ENCODE assay signal across 20 mouse cellular contexts in the genomic region with DNA sequence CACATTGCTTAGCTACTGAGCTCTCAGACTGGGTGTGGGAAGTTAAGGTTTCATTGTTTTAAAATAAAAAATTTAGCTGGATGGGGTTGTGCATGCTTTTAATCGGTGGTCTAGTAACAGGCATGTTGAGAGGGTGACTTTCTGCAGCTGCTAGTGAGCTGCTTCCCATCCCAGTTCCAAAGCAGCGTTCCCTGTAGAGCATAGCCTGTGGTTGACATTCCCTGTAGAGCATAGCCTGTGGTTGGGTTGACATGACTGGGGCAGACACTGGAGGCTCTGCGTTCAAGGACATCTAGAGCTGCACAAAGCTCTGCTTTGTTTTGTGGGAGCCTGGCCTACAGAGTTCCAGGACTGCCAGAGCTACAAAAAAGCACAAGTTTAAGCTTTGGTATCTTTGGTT. TPM values are rescaled to one million over a fixed set of nuclear protein-coding genes. Genes with fewer than 3 reads are reported as not detected.
DNase-seq lines count a peak whose midpoint lies in the region; ATAC-seq and TF ChIP-seq lines count a peak whose summit lies in the region.
"Had no signal": no experiment of that assay in that cellular context is flagged by ENCODE, and none has a peak within 500 bp of the region (broad histone marks: within the 10 kb centered on the region; RNA-seq: fewer than 3 reads in every experiment).

No protein-coding gene starts in this region.

- no peak overlapping the region for H3K9ac ChIP-seq in forebrain, embryonic 14.5 days (ENCODE audit: low read length)
- no peak overlapping the region for H3K9ac ChIP-seq in MEL (ENCODE audit: control insufficient read depth, low read depth, low read length, poor library complexity, severe bottlenecking)
- H3K9ac ChIP-seq in midbrain, embryonic 13.5 days (replicated peaks): no peak overlapping the region
- H3K9ac ChIP-seq: embryonic facial prominence, embryonic 15.5 days; forebrain, embryonic 12.5 days; forebrain, postnatal 0 days; heart, embryonic 13.5 days; hindbrain, embryonic 15.5 days had no signal

- TF ChIP-seq POLR2A in MEL (IDR thresholded peaks at IDR 0.05; ENCODE audit: control insufficient read depth in 1 of 2, insufficient read depth in 1 of 2, low read depth in 1 of 2, low read length in 2 of 2, poor library complexity in 1 of 2) (no peak; a peak in 1 of 4 replicates), myocyte (IDR thresholded peaks at IDR 0.05; ENCODE audit: insufficient read length, low read depth) (peak; percentile 23)

- peaks cover 10% of the 10 kb centered on the region for H3K79me2 ChIP-seq in MEL (ENCODE audit: control insufficient read depth, insufficient read depth, low read length, poor library complexity)
- H3K79me2 ChIP-seq in myocyte (ENCODE audit: control insufficient read depth, insufficient read depth): peaks cover 17% of the 10 kb centered on the region

- no peaks in the 10 kb centered on the region for H3K9me3 ChIP-seq in forebrain, embryonic 14.5 days (replicated peaks; ENCODE audit: control insufficient read depth, low read length)
- H3K9me3 ChIP-seq in forebrain, embryonic 10.5 days: no peaks in the 10 kb centered on the region
- H3K9me3 ChIP-seq in MEL (replicated peaks; ENCODE audit: insufficient read depth, low read length): no peaks in the 10 kb centered on the region
- no peaks in the 10 kb centered on the region for H3K9me3 ChIP-seq in midbrain, embryonic 13.5 days
- H3K9me3 ChIP-seq: embryonic facial prominence, embryonic 15.5 days; forebrain, embryonic 12.5 days; G1E; heart, embryonic 13.5 days; hindbrain, embryonic 15.5 days had no signal

- ATAC-seq in forebrain, embryonic 14.5 days: no peak
- no peak for ATAC-seq in midbrain, embryonic 13.5 days
- ATAC-seq: activated CD4-positive, CD25-positive, alpha-beta regulatory T cell, adult 4 months; forebrain, postnatal 0 days had no signal

- no peak for TF ChIP-seq EP300 in MEL (IDR thresholded peaks at IDR 0.05; ENCODE audit: low read depth in 1 of 2, low read length in 2 of 2)

- 78% methylated on average over 3 of the region's 3 CpGs for WGBS in forebrain, embryonic 14.5 days
- 75% methylated on average over 3 of the region's 3 CpGs for WGBS in forebrain, embryonic 10.5 days
- 76% methylated on average over 3 of the region's 3 CpGs for WGBS in midbrain, embryonic 13.5 days

- no peak overlapping the region for H3K4me2 ChIP-seq in forebrain, embryonic 14.5 days (ENCODE audit: low read length)
- no peak overlapping the region for H3K4me2 ChIP-seq in myocyte (ENCODE audit: low read depth)
- H3K4me2 ChIP-seq in midbrain, embryonic 13.5 days (replicated peaks): no peak overlapping the region
- H3K4me2 ChIP-seq: embryonic facial prominence, embryonic 15.5 days; forebrain, embryonic 12.5 days; heart, embryonic 13.5 days; hindbrain, embryonic 15.5 days had no signal

- peaks cover 6% of the 10 kb centered on the region for H3K4me1 ChIP-seq in forebrain, embryonic 14.5 days (ENCODE audit: control insufficient read depth, insufficient read depth, low read length)
- H3K4me1 ChIP-seq in forebrain, embryonic 10.5 days: peaks cover 18% of the 10 kb centered on the region
- H3K4me1 ChIP-seq in MEL (ENCODE audit: control insufficient read depth in 1 of 2, insufficient read depth in 2 of 2, low read length in 2 of 2): peaks cover 0 to 6% of the 10 kb centered on the region in 2 experiments; a peak in 3 of 4 replicates
- H3K4me1 ChIP-seq in midbrain, embryonic 13.5 days (replicated peaks): peaks cover 22% of the 10 kb centered on the region

- TF ChIP-seq CTCF in MEL (IDR thresholded peaks at IDR 0.05 in 2 of 3, conservative IDR thresholded peaks at IDR 0.05 in 1 of 3; ENCODE audit: control insufficient read depth in 1 of 3, insufficient read depth in 1 of 3, low read depth in 2 of 3, low read length in 3 of 3, poor library complexity in 1 of 3, severe bottlenecking in 1 of 3): no peak

- no peak for DNase-seq in forebrain, embryonic 14.5 days (ENCODE audit: low spot score)
- no peak for DNase-seq in forebrain, embryonic 10.5 days (ENCODE audit: extremely low spot score, low spot score)
- peak; percentile 17 for DNase-seq in A20 (ENCODE audit: low read depth, low spot score)
- no peak for DNase-seq in MEL (ENCODE audit: low read depth, low spot score)
- DNase-seq in spleen, adult 12 weeks (ENCODE audit: low spot score): no peak
- DNase-seq: adrenal gland, postnatal 25 days; cerebellum, adult 2 months; cerebellum, postnatal 10 days; embryo, embryonic 11 days; forebrain, postnatal 0 days; gastrocnemius, postnatal 14 days; heart, postnatal 36 days had no signal

- peak overlapping the region; percentile 5; the same call in 1 of the 2 replicates for H3K27ac ChIP-seq in forebrain, embryonic 14.5 days (ENCODE audit: low read depth, low read length)
- no peak overlapping the region for H3K27ac ChIP-seq in forebrain, embryonic 10.5 days
- no peak overlapping the region for H3K27ac ChIP-seq in MEL (ENCODE audit: control insufficient read depth, low read depth, low read length)
- H3K27ac ChIP-seq in midbrain, embryonic 13.5 days: no peak overlapping the region
- H3K27ac ChIP-seq: embryonic facial prominence, embryonic 15.5 days; forebrain, embryonic 12.5 days; heart, embryonic 13.5 days; hindbrain, embryonic 15.5 days had no signal

- no peaks in the 10 kb centered on the region for H3K27me3 ChIP-seq in forebrain, embryonic 14.5 days (replicated peaks; ENCODE audit: control insufficient read depth, insufficient read depth, low read length)
- H3K27me3 ChIP-seq in forebrain, embryonic 10.5 days (ENCODE audit: poor library complexity, severe bottlenecking): no peaks in the 10 kb centered on the region
- no peaks in the 10 kb centered on the region for H3K27me3 ChIP-seq in MEL (ENCODE audit: control insufficient read depth in 1 of 2, insufficient read depth in 2 of 2, low read length in 2 of 2)
- no peaks in the 10 kb centered on the region for H3K27me3 ChIP-seq in myocyte (ENCODE audit: control insufficient read depth, insufficient read depth, insufficient read length)
- no peaks in the 10 kb centered on the region for H3K27me3 ChIP-seq in midbrain, embryonic 13.5 days
- H3K27me3 ChIP-seq: embryonic facial prominence, embryonic 15.5 days; forebrain, embryonic 12.5 days; heart, embryonic 13.5 days; hindbrain, embryonic 15.5 days had no signal

- H3K36me3 ChIP-seq in forebrain, embryonic 14.5 days (ENCODE audit: control insufficient read depth, insufficient read depth, low read length): peaks cover 50% of the 10 kb centered on the region
- H3K36me3 ChIP-seq in forebrain, embryonic 10.5 days (replicated peaks): peaks cover 58% of the 10 kb centered on the region
- H3K36me3 ChIP-seq in MEL (ENCODE audit: control insufficient read depth in 1 of 2, insufficient read depth in 2 of 2, low read length in 2 of 2) (peaks cover 9 to 15% of the 10 kb centered on the region in 2 experiments), myocyte (ENCODE audit: control insufficient read depth, insufficient read depth) (peaks cover 40% of the 10 kb centered on the region)
- peaks cover 42% of the 10 kb centered on the region for H3K36me3 ChIP-seq in midbrain, embryonic 13.5 days

- TF ChIP-seq RAD21 in MEL (IDR thresholded peaks at IDR 0.05; ENCODE audit: low read depth, low read length): no peak

- no peak overlapping the region for H3K4me3 ChIP-seq in forebrain, embryonic 14.5 days (ENCODE audit: low read depth, low read length)
- no peak overlapping the region for H3K4me3 ChIP-seq in forebrain, embryonic 10.5 days
- H3K4me3 ChIP-seq in MEL (ENCODE audit: control insufficient read depth in 1 of 2, insufficient read depth in 1 of 2, low read depth in 2 of 2, low read length in 2 of 2) (no peak overlapping the region), myocyte (no peak overlapping the region)
- H3K4me3 ChIP-seq in midbrain, embryonic 13.5 days (replicated peaks): no peak overlapping the region
- H3K4me3 ChIP-seq: embryonic facial prominence, embryonic 15.5 days; forebrain, embryonic 12.5 days; heart, embryonic 13.5 days; hindbrain, embryonic 15.5 days had no signal

- H3ac ChIP-seq in myocyte (ENCODE audit: control insufficient read depth, insufficient read length): no peak overlapping the region

RNA-seq across cellular contexts. Expression of gene Pkn3, which starts 4.2 kb away (rescaled TPM):
- 2.2 and 2.5 TPM in 2 replicates for polyA plus RNA-seq in forebrain, embryonic 14.5 days (2014; fragmentation: Nextera tagmentation; extraction: Ambion mirVana)
- 12.4 and 13.1 TPM in 2 replicates for polyA plus RNA-seq in forebrain, embryonic 10.5 days (2016; fragmentation: Nextera tagmentation; extraction: Ambion mirVana)
- 2.0 and 2.9 TPM in 2 replicates for total RNA-seq in MEL (2012; rRNA removed)
- polyA plus RNA-seq in MEL (2012; ENCODE audit: insufficient read depth in 1 of 2, insufficient read length in 2 of 2, low read depth in 1 of 2, low replicate concordance in 2 of 2, missing spikeins in 1 of 2) (1 to 10 TPM in 1 of 2 experiments, not detected in 1; 5.8 TPM), myocyte (2012; fragmentation: generic; extraction: Trizol) (4.3 TPM)
- polyA plus RNA-seq in midbrain, embryonic 13.5 days (2015; fragmentation: Nextera tagmentation; extraction: Ambion mirVana): 2.8 and 3.8 TPM in 2 replicates

RNA-seq across cellular contexts. Expression of gene Set, which starts 16.1 kb away (rescaled TPM):
- 379 and 393 TPM in 2 replicates for polyA plus RNA-seq in forebrain, embryonic 14.5 days (2014; fragmentation: Nextera tagmentation; extraction: Ambion mirVana)
- polyA plus RNA-seq in forebrain, embryonic 10.5 days (2016; fragmentation: Nextera tagmentation; extraction: Ambion mirVana): 944 and 983 TPM in 2 replicates
- 580 and 633 TPM in 2 replicates for total RNA-seq in MEL (2012; rRNA removed)
- polyA plus RNA-seq in MEL (2012; ENCODE audit: insufficient read depth in 1 of 2, insufficient read length in 2 of 2, low read depth in 1 of 2, low replicate concordance in 2 of 2, missing spikeins in 1 of 2): 100 to 1,000 TPM; 250 to 973 TPM
- 118 TPM for polyA plus RNA-seq in myocyte (2012; fragmentation: generic; extraction: Trizol)
- 448 and 482 TPM in 2 replicates for polyA plus RNA-seq in midbrain, embryonic 13.5 days (2015; fragmentation: Nextera tagmentation; extraction: Ambion mirVana)

RNA-seq across cellular contexts. Expression of gene Zdhhc12, which starts 20.2 kb away (rescaled TPM):
- 21.6 and 24.1 TPM in 2 replicates for polyA plus RNA-seq in forebrain, embryonic 14.5 days (2014; fragmentation: Nextera tagmentation; extraction: Ambion mirVana)
- 34.2 and 35.4 TPM in 2 replicates for polyA plus RNA-seq in forebrain, embryonic 10.5 days (2016; fragmentation: Nextera tagmentation; extraction: Ambion mirVana)
- 22.6 and 25.1 TPM in 2 replicates for total RNA-seq in MEL (2012; rRNA removed)
- polyA plus RNA-seq in MEL (2012; ENCODE audit: insufficient read depth in 1 of 2, insufficient read length in 2 of 2, low read depth in 1 of 2, low replicate concordance in 2 of 2, missing spikeins in 1 of 2) (10 to 100 TPM in 1 of 2 experiments, not detected in 1; 42.1 TPM), myocyte (2012; fragmentation: generic; extraction: Trizol) (20.8 TPM)
- polyA plus RNA-seq in midbrain, embryonic 13.5 days (2015; fragmentation: Nextera tagmentation; extraction: Ambion mirVana): 18.9 and 19.0 TPM in 2 replicates

RNA-seq across cellular contexts. Expression of gene Wdr34, which starts 24.6 kb away (rescaled TPM):
- polyA plus RNA-seq in forebrain, embryonic 14.5 days (2014; fragmentation: Nextera tagmentation; extraction: Ambion mirVana): 51.4 and 63.1 TPM in 2 replicates
- 33.1 and 33.4 TPM in 2 replicates for polyA plus RNA-seq in forebrain, embryonic 10.5 days (2016; fragmentation: Nextera tagmentation; extraction: Ambion mirVana)
- total RNA-seq in MEL (2012; rRNA removed): 49.3 and 53.1 TPM in 2 replicates
- polyA plus RNA-seq in MEL (2012; ENCODE audit: insufficient read depth in 1 of 2, insufficient read length in 2 of 2, low read depth in 1 of 2, low replicate concordance in 2 of 2, missing spikeins in 1 of 2): 10 to 100 TPM in 1 of 2 experiments, not detected in 1; 78.3 TPM
- polyA plus RNA-seq in myocyte (2012; fragmentation: generic; extraction: Trizol): 21.6 TPM
- 59.6 and 62.3 TPM in 2 replicates for polyA plus RNA-seq in midbrain, embryonic 13.5 days (2015; fragmentation: Nextera tagmentation; extraction: Ambion mirVana)

RNA-seq across cellular contexts. Expression of gene Zer1, which starts 51.1 kb away (rescaled TPM):
- 8.4 and 8.9 TPM in 2 replicates for polyA plus RNA-seq in forebrain, embryonic 14.5 days (2014; fragmentation: Nextera tagmentation; extraction: Ambion mirVana)
- polyA plus RNA-seq in forebrain, embryonic 10.5 days (2016; fragmentation: Nextera tagmentation; extraction: Ambion mirVana): 6.3 and 6.6 TPM in 2 replicates
- 3.9 and 4.3 TPM in 2 replicates for total RNA-seq in MEL (2012; rRNA removed)
- polyA plus RNA-seq in MEL (2012; ENCODE audit: insufficient read depth in 1 of 2, insufficient read length in 2 of 2, low read depth in 1 of 2, low replicate concordance in 2 of 2, missing spikeins in 1 of 2) (10 to 100 TPM in 1 of 2 experiments, not detected in 1; 14.0 TPM), myocyte (2012; fragmentation: generic; extraction: Trizol) (13.1 TPM)
- 14.4 and 15.1 TPM in 2 replicates for polyA plus RNA-seq in midbrain, embryonic 13.5 days (2015; fragmentation: Nextera tagmentation; extraction: Ambion mirVana)
